Mouse (Mus musculus) liver, embryonic 15.5 days (tissue): ENCODE measurements around the gene Htra1. TPM values are rescaled to one million over a fixed set of nuclear protein-coding genes. Genes with fewer than 3 reads are reported as not detected.

Experiments used
- ATAC-seq: fragments of 200-750 bp; cut with Nextera tagmentation; 2 replicates; pipeline ENCODE4 v1.8.0; 2017; ENCODE audit warnings: moderate number of reproducible peaks, mild to moderate bottlenecking, moderate library complexity; ENCODE audit not compliant: insufficient read depth
- H3K27ac ChIP-seq: fragments of 300-500 bp; sonication (generic); replicated peaks from 2 replicates; pipeline ENCODE4 v1.5.1; 2015; ENCODE audit warnings: mild to moderate bottlenecking, inconsistent platforms
- H3K27me3 ChIP-seq: fragments of 300-500 bp; sonication (generic); 2 replicates; pipeline ENCODE4 v1.6.1; 2015; ENCODE audit warnings: mild to moderate bottlenecking, inconsistent platforms
- H3K36me3 ChIP-seq: fragments of 300-500 bp; sonication (generic); replicated peaks from 2 replicates; pipeline ENCODE4 v1.6.1; 2015; ENCODE audit warnings: moderate library complexity, mild to moderate bottlenecking, inconsistent platforms
- H3K4me1 ChIP-seq: fragments of 300-500 bp; sonication (generic); replicated peaks from 2 replicates; pipeline ENCODE4 v1.6.1; 2015; ENCODE audit warnings: inconsistent platforms
- H3K4me2 ChIP-seq: fragments of 300-500 bp; sonication (generic); 2 replicates; pipeline ENCODE4 v1.6.1; 2015; ENCODE audit warnings: moderate library complexity, mild to moderate bottlenecking, inconsistent platforms
- H3K4me3 ChIP-seq: fragments of 300-500 bp; sonication (generic); replicated peaks from 2 replicates; pipeline ENCODE4 v1.5.1; 2015; ENCODE audit warnings: mild to moderate bottlenecking, inconsistent platforms
- H3K9ac ChIP-seq: fragments of 300-500 bp; sonication (generic); 2 replicates; pipeline ENCODE4 v1.6.1; 2015; ENCODE audit warnings: moderate library complexity, mild to moderate bottlenecking, inconsistent platforms
- H3K9me3 ChIP-seq: fragments of 300-500 bp; sonication (generic); replicated peaks from 2 replicates; pipeline ENCODE4 v1.6.1; 2016; ENCODE audit warnings: inconsistent platforms
- WGBS: fragments of 180-500 bp; shearing (Covaris S2); methylation state at CpG from one replicate; pipeline ENCODE4 v1.1.7; 2015; ENCODE audit warnings: mixed read lengths; ENCODE audit not compliant: insufficient replicate concordance; 5-methylcytosine and 5-hydroxymethylcytosine counted together
- microRNA-seq: library from miRNA; unstranded; fragments of <30 nt; microRNA quantifications from one replicate; pipeline ENCODE4, GENCODE M21; 2016
- polyA plus RNA-seq: library from polyadenylated mRNA; unstranded; fragments of >200 nt; fragmentation: Nextera tagmentation; extraction: Ambion mirVana; gene quantifications from 2 replicates; pipeline ENCODE4 v1.2.1, GENCODE M21; 2015

The Htra1 gene
- polyA plus RNA-seq, 1 experiment from 2014 or later, result 1.0 TPM

- no peak overlapping the region for H3K4me3 ChIP-seq
- H3K36me3 ChIP-seq, result no peaks in the 10 kb centered on the region
- no peaks in the 10 kb centered on the region for H3K27me3 ChIP-seq
- WGBS, result 18% methylated on average over 1 of the region's 1 CpGs
- no peak for ATAC-seq
- no peaks in the 10 kb centered on the region for H3K9me3 ChIP-seq
- H3K4me2 ChIP-seq, result no peak overlapping the region
- no peak overlapping the region for H3K9ac ChIP-seq
- no peak overlapping the region for H3K27ac ChIP-seq
- H3K4me1 ChIP-seq, result no peaks in the 10 kb centered on the region
Measured at GRCm38 (mm10) chr7:131024807-131025206, 88.9 kb downstream of the Htra1 start.

- Histone ChIP-seq H3K4me3 (no peak overlapping the region), H3K27ac (no peak overlapping the region), H3K27me3 (no peaks in the 10 kb centered on the region), H3K4me1 (no peaks in the 10 kb centered on the region), H3K9me3 (no peaks in the 10 kb centered on the region), H3K9ac (no peak overlapping the region), H3K36me3 (no peaks in the 10 kb centered on the region), H3K4me2 (no peak overlapping the region)
- 53% methylated on average over 1 of the region's 1 CpGs for WGBS
- ATAC-seq, result no peak
Measured at GRCm38 (mm10) chr7:131027557-131027956, 91.6 kb downstream of the Htra1 start.

DNA sequence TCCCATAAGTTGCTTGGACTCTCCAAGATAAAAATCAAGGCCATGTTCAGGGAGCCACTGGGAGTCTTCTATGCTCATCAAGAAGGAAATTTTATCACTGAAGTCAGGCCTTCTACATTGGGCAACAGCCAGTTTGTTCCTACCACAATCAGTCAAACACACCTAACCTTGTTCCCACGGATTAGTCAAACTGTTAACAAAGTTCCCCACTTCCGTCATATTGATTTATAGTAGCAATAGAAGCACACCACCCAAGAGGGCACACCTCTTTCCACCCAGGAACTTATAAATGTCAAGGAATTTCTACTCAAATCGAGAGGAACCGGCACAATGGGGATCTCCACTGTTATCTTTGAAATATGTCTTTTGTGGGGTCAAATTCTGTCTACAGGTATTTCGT, 95.8 kb downstream of the Htra1 start, which contains the start of gene Dmbt1:
TSS of gene Dmbt1 (plus strand) at position 299 of the 400 bp plus-strand sequence.
- Histone ChIP-seq H3K4me2 (no peak within 1 kb of the TSS), H3K9me3 (no peaks in the 10 kb centered on the region), H3K4me1 (no peaks in the 10 kb centered on the region), H3K4me3 (no peak within 1 kb of the TSS), H3K36me3 (no peaks in the 10 kb centered on the region), H3K9ac (no peak within 1 kb of the TSS), H3K27ac (no peak within 1 kb of the TSS), H3K27me3 (no peaks in the 10 kb centered on the region)
- no peak for ATAC-seq
- 47% methylated on average over 5 of the region's 5 CpGs for WGBS

Small RNAs within 50 kb of the gene (microRNA-seq; reads per million reads assigned to microRNA genes)
- not detected for gene Mir7061

Other genes with a start within 250 kb of the Htra1 start
- not detected in 2 replicates for gene Btbd16, start 162.0 kb upstream of the Htra1 start, polyA plus RNA-seq
- 10.3 and 13.4 TPM in 2 replicates for gene Plekha1, start 70.4 kb upstream of the Htra1 start, polyA plus RNA-seq
- 0.22 and 0.47 TPM in 2 replicates for gene Dmbt1, start 95.9 kb downstream of the Htra1 start, polyA plus RNA-seq
- not detected in 2 replicates for gene 4933402N03Rik, start 210.2 kb downstream of the Htra1 start, polyA plus RNA-seq
- gene 5430419D17Rik, start 238.3 kb downstream of the Htra1 start, polyA plus RNA-seq, result not detected in 2 replicates